Mouse (Mus musculus) forebrain, embryonic 16.5 days (tissue): ENCODE measurements around the gene Speer4f1. TPM values are rescaled to one million over a fixed set of nuclear protein-coding genes. Genes with fewer than 3 reads are reported as not detected.
"Not testable (repeated sequence)": the region's sequence is repeated elsewhere in the genome, so short reads cannot be mapped to it uniquely, and the experiment has no call there.

Experiments
- ATAC-seq: fragments of 200-750 bp; cut with Nextera tagmentation; 2 replicates; pipeline ENCODE4 v1.8.0; 2017; ENCODE audit warnings: mild to moderate bottlenecking, moderate library complexity
- H3K27ac ChIP-seq: fragments of 300-500 bp; sonication (generic); 2 replicates; pipeline ENCODE4 v1.5.1; 2014; ENCODE audit warnings: low read length, control low read depth
- H3K27me3 ChIP-seq: fragments of 300-500 bp; sonication (generic); replicated peaks from 2 replicates; pipeline ENCODE4 v1.6.1; 2014; ENCODE audit warnings: low read length; ENCODE audit not compliant: control insufficient read depth, insufficient read depth
- H3K36me3 ChIP-seq: fragments of 300-500 bp; sonication (generic); 2 replicates; pipeline ENCODE4 v1.6.1; 2014; ENCODE audit not compliant: control insufficient read depth, insufficient read depth
- H3K4me1 ChIP-seq: fragments of 300-500 bp; sonication (generic); replicated peaks from 2 replicates; pipeline ENCODE4 v1.6.1; 2014; ENCODE audit warnings: low read length; ENCODE audit not compliant: control insufficient read depth, insufficient read depth
- H3K4me2 ChIP-seq: fragments of 300-500 bp; sonication (generic); 2 replicates; pipeline ENCODE4 v1.6.1; 2014; ENCODE audit warnings: mild to moderate bottlenecking, low read length, control low read depth
- H3K4me3 ChIP-seq: fragments of 300-500 bp; sonication (generic); replicated peaks from 2 replicates; pipeline ENCODE4 v1.5.1; 2014; ENCODE audit warnings: mild to moderate bottlenecking, low read length, control low read depth
- H3K9ac ChIP-seq: fragments of 300-500 bp; sonication (generic); replicated peaks from 2 replicates; pipeline ENCODE4 v1.6.1; 2014; ENCODE audit warnings: low read depth, low read length, control low read depth
- H3K9me3 ChIP-seq: fragments of 300-500 bp; sonication (generic); 2 replicates; pipeline ENCODE4 v1.6.1; 2016; ENCODE audit warnings: low read length; ENCODE audit not compliant: control insufficient read depth
- WGBS: fragments of 180-500 bp; shearing (Covaris S2); extraction: QIAGEN DNeasy Blood & Tissue Kit; methylation state at CpG from one replicate; pipeline ENCODE4 v1.1.7; 2014; 5-methylcytosine and 5-hydroxymethylcytosine counted together
- polyA plus RNA-seq: library from polyadenylated mRNA; unstranded; fragments of >200 nt; fragmentation: Nextera tagmentation; extraction: Ambion mirVana; gene quantifications from 2 replicates; pipeline ENCODE4 v1.2.1, GENCODE M21; 2015

Speer4f1 gene
- not detected in 2 replicates for polyA plus RNA-seq

DNA sequence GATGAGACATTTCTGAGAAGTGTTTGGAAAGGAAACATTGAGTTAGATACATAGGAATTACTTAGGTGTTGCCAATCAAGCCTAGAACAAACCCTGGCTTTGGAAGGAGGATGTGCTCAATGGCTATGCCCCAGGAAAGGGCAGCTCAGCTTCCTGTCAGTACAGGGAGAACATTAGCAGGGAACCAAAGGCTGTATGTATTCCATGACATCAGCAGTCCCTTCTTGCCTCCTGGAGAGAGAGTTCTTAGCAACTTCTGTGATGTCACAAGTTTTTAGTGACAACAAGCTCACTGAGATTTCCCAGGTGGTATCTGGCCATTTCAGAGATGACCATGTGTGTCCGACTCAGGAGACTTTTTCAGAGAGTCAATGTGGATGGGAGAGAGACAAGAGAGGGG, at the start of gene Speer4f1:
Gene Speer4f1, plus strand, starts transcription at position 301 of the 400 bp plus-strand sequence.
- WGBS = 88% methylated on average over 1 of the region's 1 CpGs
- ATAC-seq, H3K4me3 ChIP-seq, H3K27ac ChIP-seq, H3K4me2 ChIP-seq, H3K9me3 ChIP-seq, H3K27me3 ChIP-seq, H3K36me3 ChIP-seq, H3K9ac ChIP-seq, H3K4me1 ChIP-seq: not testable (repeated sequence)

DNA sequence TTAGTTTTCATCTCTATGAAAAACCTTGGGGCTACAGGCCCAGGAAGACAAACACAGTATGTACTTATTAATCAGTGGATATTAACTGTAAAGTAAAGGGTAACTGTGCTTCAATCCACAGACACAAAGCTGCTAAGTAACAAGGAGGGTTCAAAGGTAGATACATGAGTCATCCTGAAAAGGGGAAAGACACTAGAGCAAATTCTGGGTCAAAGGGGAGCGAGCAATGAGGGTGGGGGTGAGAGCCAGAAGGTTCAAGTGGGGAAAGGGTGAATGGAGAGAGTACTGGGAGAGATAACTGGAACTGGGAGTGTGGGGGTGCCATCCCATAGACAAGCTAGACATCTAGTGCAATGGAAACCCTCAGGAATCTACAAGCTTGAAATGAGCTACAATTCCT, 49.0 kb upstream of the Speer4f1 start:
- no peak overlapping the region for H3K27ac ChIP-seq
- WGBS = 79% methylated on average over 1 of the region's 1 CpGs
- H3K36me3 ChIP-seq = no peaks in the 10 kb centered on the region
- H3K4me2 ChIP-seq = no peak overlapping the region
- no peaks in the 10 kb centered on the region for H3K9me3 ChIP-seq
- no peak overlapping the region for H3K9ac ChIP-seq
- no peaks in the 10 kb centered on the region for H3K4me1 ChIP-seq
- no peak for ATAC-seq
- H3K27me3 ChIP-seq = no peaks in the 10 kb centered on the region
- H3K4me3 ChIP-seq = no peak overlapping the region

DNA sequence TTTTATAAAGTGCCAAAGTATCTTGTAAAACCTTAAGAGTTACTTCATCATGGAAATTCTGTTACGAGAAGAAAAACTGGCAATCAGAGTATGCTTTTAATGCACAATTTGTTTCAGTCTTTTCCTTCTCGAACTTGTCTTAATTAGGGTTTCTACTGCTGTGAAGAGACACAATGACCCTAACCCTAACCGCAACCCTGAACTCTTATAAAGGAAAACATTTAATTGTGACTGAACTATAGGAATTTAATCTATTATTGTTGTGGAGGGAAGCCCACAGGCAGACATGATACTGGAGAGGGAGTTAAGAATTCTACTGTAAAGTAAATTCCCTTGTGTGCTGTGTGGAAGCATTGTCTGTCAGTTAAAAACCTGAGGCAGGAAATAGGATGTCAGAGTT, 41.2 kb upstream of the Speer4f1 start:
- Histone ChIP-seq H3K4me1 (no peaks in the 10 kb centered on the region), H3K9ac (no peak overlapping the region), H3K4me3 (no peak overlapping the region), H3K36me3 (no peaks in the 10 kb centered on the region), H3K27me3 (no peaks in the 10 kb centered on the region), H3K27ac (no peak overlapping the region), H3K9me3 (no peaks in the 10 kb centered on the region), H3K4me2 (no peak overlapping the region)
- WGBS = 37% methylated on average over 3 of the region's 3 CpGs
- no peak for ATAC-seq

DNA sequence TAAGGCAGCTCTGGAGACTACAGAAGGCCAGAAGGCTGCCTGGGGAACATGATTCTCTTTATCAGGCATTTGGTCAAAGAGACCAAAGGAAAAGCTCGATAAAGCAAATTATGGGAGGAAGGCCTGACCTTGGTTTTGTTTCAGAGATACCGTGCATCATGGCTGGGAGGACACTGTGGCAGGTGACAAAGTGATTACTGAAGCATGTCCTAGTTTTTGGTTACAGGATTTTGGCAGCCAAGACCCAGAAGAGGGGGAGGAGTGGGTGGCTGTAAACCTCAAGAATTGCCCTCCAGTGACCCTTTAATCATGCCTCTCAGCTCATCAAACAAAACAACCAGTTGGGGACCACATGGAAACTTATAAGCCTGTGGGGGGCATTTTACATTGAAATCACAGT, 39.7 kb upstream of the Speer4f1 start:
- Histone ChIP-seq H3K36me3 (no peaks in the 10 kb centered on the region), H3K9me3 (no peaks in the 10 kb centered on the region), H3K9ac (no peak overlapping the region), H3K4me2 (no peak overlapping the region), H3K27me3 (no peaks in the 10 kb centered on the region), H3K4me1 (no peaks in the 10 kb centered on the region), H3K4me3 (no peak overlapping the region), H3K27ac (no peak overlapping the region)
- no peak for ATAC-seq
- WGBS = 8% methylated on average over 2 of the region's 2 CpGs

DNA sequence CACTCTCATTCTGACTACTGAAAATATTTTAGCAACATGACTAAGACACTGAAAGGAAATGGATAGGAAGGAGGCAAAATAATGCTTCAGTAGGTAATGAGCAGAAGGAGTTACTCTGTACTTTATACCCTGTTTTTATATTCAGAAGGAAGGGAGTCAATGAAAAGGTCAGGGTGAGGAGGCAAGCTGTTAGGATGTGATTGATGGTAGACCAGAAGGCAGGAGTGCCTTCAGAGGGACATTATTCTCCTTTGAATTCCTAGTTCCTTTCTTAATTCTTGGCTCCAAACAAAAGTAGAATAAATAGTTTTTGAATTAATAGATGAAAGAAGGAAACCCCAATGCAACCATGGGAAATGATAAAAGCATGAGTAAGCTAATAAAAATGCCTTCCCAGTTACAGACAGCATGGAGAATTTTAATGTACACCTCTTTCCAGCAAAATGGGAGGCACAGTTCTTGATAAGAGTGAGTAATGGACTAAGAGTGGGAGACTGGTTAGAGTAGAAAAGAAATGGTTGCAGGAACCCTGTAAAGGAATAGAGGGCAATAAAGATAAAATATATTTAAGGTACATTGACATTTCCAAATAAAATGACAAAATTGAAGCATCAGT, 36.3 kb upstream of the Speer4f1 start:
- Histone ChIP-seq H3K9me3 (no peaks in the 10 kb centered on the region), H3K4me1 (no peaks in the 10 kb centered on the region), H3K4me3 (no peak overlapping the region), H3K4me2 (no peak overlapping the region), H3K36me3 (no peaks in the 10 kb centered on the region), H3K27ac (no peak overlapping the region), H3K9ac (no peak overlapping the region), H3K27me3 (no peaks in the 10 kb centered on the region)
- no peak for ATAC-seq

DNA sequence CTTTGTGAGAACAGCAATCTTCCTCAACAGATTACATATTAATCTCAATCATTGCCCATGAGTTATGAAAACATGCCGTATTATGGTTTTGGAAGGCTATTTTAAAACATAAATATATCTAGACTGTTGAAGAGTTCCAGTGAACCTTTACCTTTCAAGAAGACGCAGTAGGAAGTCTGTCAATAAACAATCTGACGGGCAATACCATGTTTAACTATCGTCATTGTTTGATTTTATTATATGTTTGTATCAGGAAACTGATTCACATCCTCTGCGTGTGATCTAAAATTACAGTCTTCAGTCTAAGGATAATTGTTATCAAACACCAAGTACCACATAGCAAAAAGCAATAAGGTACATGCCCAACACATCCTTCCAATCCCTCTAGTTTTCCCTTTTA, 21.8 kb upstream of the Speer4f1 start:
- ATAC-seq = no peak
- Histone ChIP-seq H3K27ac (no peak overlapping the region), H3K4me1 (no peaks in the 10 kb centered on the region), H3K4me2 (no peak overlapping the region), H3K4me3 (no peak overlapping the region), H3K9ac (no peak overlapping the region), H3K27me3 (no peaks in the 10 kb centered on the region), H3K9me3 (no peaks in the 10 kb centered on the region), H3K36me3 (no peaks in the 10 kb centered on the region)
- 90% methylated on average over 5 of the region's 5 CpGs for WGBS

DNA sequence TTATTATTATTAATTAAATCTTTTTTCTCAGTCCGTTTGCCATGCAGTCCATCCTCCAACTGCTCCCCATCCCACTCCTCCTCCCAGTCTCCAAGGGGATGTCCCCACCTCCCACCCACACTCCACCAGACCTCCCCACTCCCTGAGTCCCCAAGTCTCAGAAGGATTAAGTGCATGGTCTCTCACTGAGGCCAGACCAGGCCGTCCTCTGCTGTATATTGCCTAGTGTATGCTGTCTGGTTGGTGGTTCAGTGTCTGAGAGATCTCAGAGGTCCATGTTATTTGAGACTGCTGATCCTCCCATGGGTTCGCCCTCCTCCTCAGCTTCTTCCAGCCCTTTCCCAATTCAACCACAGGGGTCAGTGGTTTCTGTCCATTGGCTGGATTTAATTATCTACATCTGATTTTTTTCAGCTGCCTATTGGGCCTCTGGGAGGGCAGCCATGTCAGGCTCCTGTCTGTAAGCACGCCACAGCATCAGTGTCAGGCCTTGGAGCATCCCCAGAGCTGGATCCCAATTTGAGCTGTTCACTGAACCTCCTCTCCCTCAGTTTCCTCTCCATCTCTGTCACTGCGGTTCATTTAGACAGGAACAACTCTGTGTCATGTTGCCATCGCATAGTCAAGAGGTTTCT, 20.8 kb upstream of the Speer4f1 start:
- Histone ChIP-seq H3K27me3 (no peaks in the 10 kb centered on the region), H3K27ac (no peak overlapping the region), H3K4me2 (no peak overlapping the region), H3K4me3 (no peak overlapping the region), H3K4me1 (no peaks in the 10 kb centered on the region), H3K9me3 (no peaks in the 10 kb centered on the region), H3K36me3 (no peaks in the 10 kb centered on the region), H3K9ac (no peak overlapping the region)
- 90% methylated on average over 6 of the region's 6 CpGs for whole genome bisulfite sequencing
- no peak for ATAC-seq

DNA sequence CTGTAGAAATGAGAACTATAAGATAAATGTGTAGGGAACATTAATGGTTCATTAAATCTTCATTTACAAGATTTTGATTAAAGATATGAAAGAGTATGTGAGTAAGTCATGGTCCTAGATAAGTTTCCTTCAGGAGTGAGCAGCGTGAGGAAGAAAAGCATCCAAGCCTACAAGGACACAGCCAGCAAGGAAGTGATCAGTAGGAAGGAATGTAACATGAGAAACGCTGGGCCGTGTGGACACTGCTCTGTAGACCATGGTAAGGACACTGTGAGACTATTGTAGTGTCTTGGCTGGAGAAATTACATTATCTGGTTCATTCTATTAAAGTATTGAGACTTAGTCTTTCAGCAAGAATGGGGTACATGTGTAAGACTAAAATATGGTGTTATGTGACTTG, 19.2 kb upstream of the Speer4f1 start:
- no peak for ATAC-seq
- WGBS = 81% methylated on average over 3 of the region's 3 CpGs

DNA sequence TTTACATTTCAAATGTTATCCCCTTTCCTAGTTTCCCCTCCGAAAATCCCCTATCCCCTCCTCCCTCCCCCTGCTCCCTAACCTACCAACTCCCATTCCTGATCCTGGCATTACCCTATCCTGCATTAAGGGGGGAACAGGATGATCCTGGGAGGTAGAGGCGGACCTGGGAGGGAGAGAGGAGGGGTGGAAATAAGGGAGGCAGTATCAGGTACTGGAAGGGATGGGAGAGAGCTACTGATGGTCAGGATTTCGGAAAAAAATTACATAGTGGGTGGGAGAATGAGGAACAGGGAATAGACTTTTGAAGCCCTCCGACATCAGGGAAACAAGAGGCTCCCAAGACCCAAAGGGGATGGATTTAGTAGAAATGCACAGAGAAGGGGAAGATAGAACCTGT, 7.8 kb upstream of the Speer4f1 start:
- not testable (repeated sequence) for H3K36me3 ChIP-seq, H3K4me1 ChIP-seq, H3K27ac ChIP-seq, H3K4me2 ChIP-seq, H3K4me3 ChIP-seq, H3K27me3 ChIP-seq, H3K9me3 ChIP-seq, ATAC-seq, H3K9ac ChIP-seq
- WGBS = 65% methylated on average over 4 of the region's 4 CpGs

More for the DNA sequence above, 19.2 kb upstream of the Speer4f1 start:
- H3K36me3 ChIP-seq = no peaks in the 10 kb centered on the region
- no peak overlapping the region for H3K4me2 ChIP-seq
- H3K27ac ChIP-seq = no peak overlapping the region
- no peak overlapping the region for H3K4me3 ChIP-seq
- H3K9me3 ChIP-seq = no peaks in the 10 kb centered on the region
- H3K4me1 ChIP-seq = no peaks in the 10 kb centered on the region
- no peak overlapping the region for H3K9ac ChIP-seq
- no peaks in the 10 kb centered on the region for H3K27me3 ChIP-seq

DNA sequence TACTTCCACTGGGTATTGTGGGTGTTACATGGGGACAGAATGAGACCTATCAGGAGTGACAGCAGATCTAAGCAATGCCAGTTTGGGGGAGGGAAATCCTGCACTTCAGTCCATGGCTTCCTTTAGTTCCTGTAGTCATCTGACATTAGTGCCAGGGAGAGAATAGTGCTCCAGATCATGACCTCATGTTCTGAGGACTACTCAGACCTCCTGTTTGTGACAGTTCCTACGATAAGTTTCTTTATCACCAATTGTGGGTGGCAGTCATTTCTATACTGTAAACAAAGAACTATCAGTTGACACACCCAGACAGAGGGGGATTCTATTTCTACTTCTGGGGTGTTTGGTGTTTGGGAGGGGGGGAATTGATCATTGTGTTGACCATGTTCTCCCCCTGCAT, 578 bp downstream of the Speer4f1 start:
- Histone ChIP-seq H3K4me3 (no peak overlapping the region), H3K4me2 (no peak overlapping the region), H3K9ac (no peak overlapping the region), H3K27ac (no peak overlapping the region), H3K4me1 (no peaks in the 10 kb centered on the region), H3K9me3 (no peaks in the 10 kb centered on the region), H3K36me3 (no peaks in the 10 kb centered on the region), H3K27me3 (no peaks in the 10 kb centered on the region)
- ATAC-seq = no peak
- WGBS = 79% methylated on average over 1 of the region's 1 CpGs
